Mouse (Mus musculus) gastrocnemius, adult 18-20 months (tissue): ENCODE results near the gene Olfr571. TPM values are rescaled to one million over a fixed set of nuclear protein-coding genes. Genes with fewer than 3 reads are reported as not detected.

Experiments used
- DNase-seq: peaks from one replicate; pipeline ENCODE4 v3.0.0; 2021; ENCODE audit warnings: low spot score
- long read RNA-seq, 2 experiments: library from polyadenylated mRNA; stranded (forward); transcript quantifications; one replicate each; pipeline ENCODE4 v2.0.0; 2021
- total RNA-seq, 2 experiments: library from RNA; stranded (reverse); gene quantifications; 2 replicates each; pipeline ENCODE4 v1.2.3; 2021

Olfr571 gene
- not detected for total RNA-seq
- long read RNA-seq, experiment 1: 0 reads
- long read RNA-seq, experiment 2: 0 reads

DNA sequence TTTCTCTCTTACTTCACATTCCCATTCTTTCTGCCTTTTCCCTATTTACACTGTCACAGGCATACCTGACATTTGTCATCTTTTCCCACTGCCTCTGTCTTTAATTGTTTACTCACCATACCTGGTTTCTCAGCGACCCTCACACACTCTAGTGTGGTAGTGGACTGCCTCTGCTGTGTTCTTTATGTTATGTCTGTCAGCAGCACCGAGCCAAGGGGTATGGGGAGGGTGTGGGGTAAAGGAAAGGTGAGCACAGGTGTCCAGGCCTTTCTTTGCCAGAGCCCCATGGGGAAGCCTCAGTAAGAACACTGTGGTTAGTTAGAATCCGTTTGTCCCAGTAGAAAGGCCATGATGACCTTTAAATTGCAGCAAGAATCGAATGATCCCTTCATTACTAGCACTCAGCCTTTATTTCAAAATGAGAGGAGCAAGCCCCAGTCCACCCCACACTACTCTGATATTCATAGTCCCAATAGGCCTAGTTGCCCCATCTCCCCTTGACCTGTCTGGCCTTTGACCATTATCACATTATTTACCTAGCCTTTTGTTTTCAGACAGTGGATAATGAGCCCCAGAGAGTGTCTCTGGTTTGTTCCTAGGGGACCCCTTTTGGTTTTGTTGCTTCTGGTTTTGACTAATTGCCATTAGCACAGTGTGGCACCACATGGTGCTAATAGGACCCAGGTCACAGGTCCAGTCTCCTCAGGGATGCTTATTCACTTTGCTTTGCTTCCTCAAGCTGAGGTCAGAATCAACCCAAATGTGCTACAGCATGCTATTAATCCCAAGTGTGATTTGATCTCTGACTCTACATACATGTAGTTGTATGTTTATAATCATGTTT is at the start of gene Olfr571:
Gene Olfr571, minus strand, starts transcription at position 505 of the 844 bp plus-strand sequence.
- DNase-seq: no peak

DNA sequence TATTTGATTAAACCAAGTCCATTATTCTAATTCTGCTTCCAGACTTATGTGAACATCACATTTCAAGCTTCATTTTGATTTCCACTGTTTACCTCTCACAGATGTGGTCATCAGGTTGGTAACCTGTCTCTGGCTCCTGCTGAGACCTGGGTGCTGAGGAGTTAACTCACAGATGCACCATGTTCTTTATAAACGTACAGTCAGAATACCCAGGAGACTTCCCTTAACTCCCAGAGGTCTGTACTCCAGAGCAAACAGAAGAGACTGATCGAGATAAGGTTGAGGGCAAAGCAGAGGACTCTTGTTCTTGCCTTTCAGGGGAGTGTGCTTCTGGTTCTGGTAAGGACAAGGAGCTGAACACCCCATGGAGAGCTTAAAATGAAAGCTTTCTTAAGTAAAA is 45.0 kb upstream of the Olfr571 start, which contains the start of gene Olfr576:
Gene Olfr576, plus strand, starts transcription at position 301 of the 400 bp plus-strand sequence.
- DNase-seq: no peak

DNA sequence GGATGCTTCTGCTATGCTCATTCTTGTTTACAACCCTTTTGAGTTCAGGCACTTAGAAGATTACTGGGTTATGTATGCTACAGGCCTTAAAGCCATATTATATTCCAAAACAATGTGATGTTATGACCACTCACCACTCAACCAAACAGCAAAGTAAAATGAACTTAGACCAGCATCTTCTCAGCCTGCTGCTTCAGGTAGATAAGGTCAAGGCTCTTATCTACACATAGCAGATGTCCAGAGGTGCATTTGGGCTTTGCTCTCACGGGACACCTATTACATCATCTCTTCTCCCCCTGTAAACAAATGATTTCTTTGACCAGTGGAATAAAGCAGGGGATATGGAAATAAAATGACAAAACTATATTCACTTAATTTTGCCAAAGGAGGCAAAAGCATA is 41.3 kb upstream of the Olfr571 start, which contains the start of gene Olfr575:
Gene Olfr575, minus strand, starts transcription at position 183 of the 400 bp plus-strand sequence.
- no peak for DNase-seq

DNA sequence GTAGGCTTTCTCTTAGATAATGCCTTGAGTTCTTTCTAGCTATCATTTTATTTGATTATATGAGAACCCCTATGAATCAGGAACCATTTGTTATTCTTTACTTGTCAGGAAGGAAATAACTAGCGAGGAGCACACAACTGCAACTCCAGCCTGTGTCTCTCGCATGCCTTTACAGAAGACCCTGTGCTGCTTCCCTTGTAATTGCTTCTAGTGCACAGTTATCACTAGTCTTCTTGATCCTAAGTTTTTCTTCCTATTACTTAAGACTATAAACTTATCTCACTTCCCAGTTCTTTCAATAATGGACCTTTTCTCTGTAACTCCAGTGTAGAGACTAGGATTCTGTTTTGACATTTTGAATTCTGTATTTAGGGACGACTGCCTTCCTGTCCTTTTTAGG is 40.8 kb upstream of the Olfr571 start:
- DNase-seq: no peak

DNA sequence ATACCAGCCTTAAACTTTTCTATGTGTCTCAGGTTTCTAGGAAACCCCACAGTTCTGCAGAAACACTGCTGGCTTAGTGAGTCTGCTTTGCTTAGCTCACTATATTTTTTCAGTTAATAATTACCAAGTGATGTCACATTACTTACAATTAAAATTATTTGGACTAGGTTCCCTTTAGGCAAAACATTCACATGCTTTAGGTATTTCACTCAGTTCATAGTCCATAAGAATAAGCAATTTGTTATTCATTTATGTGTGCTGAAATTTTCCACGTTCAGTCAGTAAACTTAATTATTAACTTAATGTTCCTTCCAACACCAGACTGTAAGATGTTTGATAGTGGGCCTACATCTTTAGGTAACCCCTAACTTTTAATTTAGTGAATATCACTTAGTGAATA is 33.4 kb upstream of the Olfr571 start:
- DNase-seq: no peak

DNA sequence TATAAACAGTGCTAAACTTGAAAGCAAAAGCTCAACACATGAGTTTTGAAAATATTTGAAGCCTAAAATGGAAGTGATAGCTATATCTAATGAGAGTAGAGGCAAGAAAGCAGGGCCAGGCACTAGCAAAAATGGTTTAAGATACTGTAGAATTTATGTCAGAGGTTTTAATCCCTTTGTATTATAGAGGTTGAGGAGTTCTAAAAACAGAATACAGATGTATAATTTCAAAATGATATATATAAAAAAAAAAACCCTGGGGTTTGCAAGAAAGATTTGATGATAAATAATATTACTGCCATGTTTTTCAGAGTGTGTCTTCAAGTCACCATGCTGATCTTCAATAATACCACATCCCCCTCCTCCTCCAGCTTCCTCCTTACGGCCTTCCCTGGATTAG is 30.8 kb upstream of the Olfr571 start, which contains the start of gene Olfr574:
Gene Olfr574, plus strand, starts transcription at position 301 of the 400 bp plus-strand sequence.
- DNase-seq: no peak

DNA sequence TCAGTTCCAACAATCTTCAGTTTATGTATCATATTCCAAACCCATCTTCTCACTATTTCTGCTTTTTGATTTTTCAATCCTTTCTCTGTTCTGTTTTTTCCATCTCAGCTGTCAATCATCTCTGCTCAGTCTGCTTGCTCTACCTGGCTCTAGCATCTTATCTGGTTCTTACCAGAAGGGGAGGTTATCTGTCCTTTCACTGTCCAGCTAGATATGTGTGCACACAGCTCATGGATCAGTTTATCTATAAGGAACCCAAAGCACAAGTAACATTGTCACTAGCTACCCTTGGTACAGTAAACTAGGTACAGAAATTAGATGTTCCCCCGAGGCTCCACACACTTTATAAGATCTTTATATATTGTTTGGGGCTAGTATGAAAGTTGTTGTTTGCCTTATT is 26.1 kb upstream of the Olfr571 start:
- DNase-seq: no peak

DNA sequence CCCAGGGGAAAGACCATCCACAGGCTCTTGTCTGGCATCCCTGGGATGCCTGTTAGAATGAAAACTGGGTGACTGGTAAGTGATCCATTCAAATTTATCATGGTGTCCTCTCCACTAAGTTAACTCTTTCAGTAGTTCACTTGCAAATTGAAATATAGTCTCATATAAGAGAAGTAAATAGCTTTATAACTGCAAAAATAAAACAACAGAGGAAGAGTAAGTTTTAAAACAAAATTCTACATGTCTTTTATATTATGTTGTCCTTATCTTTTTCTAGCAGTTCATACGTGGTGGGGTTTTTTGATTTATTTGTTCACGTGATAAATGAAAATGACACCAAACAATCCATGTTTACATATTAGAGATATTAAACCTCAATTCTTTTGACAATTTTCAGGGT is 25.1 kb upstream of the Olfr571 start, which contains the start of gene Olfr573-ps1:
Gene Olfr573-ps1, minus strand, starts transcription at position 101 of the 400 bp plus-strand sequence.
- no peak for DNase-seq

DNA sequence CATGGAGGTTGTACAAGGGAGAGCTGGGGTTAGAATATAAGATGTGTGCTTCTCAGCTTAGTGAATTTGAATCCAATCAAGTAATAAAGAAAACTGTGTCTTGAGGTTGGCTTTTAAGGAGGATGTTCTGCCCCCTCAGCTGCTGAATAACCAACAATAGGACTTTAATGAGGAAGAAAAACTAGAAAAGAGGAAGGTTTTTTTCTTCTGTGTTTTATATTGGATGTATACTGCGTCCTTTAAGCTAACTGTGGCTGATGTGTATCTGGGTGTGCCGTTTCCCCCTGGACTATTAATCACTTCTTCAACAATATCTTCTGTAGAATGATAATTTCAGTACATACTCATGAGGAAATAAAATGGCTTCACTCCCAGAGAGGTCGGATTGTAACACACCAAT is 9.8 kb upstream of the Olfr571 start:
- DNase-seq: no peak

DNA sequence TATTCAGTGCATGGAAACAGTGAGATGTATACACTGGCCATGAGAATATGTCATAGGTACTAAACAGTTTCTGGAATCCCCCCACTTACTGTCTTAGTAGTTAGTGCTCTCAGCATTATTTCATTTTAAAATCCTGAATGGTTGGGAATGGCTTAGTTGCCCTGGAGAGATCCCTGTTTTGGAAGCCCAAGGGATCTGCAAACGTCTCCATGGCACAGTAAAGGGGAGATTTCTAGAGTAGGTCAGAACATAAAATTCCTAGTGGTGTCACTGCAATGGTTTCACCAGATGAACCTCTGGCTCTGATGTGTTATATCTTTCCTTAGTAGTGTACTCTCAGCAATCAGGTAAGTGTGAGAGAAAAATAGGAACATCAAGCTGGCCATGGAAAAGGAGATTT is 6.8 kb upstream of the Olfr571 start, which contains the start of gene Olfr572:
Gene Olfr572, plus strand, starts transcription at position 301 of the 400 bp plus-strand sequence.
- DNase-seq: no peak

DNA sequence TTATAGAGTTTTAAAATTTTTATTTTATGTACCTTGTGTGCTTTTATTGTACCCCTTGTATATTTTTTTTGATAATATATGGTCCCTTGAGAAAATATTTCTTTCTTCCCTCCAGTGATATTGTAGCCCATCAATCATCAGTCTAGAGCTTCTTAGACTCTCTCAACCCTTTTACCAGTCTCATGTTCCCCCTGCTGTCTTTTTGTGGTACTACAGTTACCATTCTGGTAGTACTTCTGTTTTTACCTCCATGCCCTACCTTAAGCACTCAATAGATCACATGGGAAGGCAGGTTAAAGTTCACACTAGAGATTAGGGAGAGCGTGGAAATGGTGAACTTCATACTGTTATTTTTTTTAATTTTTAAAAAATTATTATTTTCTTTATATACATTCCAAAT is 2.3 kb upstream of the Olfr571 start:
- DNase-seq: no peak

DNA sequence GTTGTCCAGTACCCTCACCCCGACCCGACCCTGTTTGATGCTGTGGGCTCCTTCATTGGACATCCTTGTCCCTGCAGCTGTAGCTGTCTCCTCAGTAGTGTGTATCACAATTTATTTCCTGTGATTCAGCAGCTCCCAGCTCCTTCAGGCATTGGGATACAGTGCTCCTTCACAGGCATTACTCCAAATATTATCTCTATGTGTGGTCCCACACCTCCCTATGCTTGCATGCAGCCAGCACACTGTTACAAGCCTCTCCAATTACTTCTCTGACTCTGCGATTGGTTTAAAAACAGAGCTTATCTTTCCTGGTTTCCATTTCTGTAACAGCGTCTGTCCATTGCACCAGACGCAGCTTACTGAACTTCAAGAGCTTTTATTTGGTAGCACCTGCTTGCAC is 931 bp downstream of the Olfr571 start:
- no peak for DNase-seq

DNA sequence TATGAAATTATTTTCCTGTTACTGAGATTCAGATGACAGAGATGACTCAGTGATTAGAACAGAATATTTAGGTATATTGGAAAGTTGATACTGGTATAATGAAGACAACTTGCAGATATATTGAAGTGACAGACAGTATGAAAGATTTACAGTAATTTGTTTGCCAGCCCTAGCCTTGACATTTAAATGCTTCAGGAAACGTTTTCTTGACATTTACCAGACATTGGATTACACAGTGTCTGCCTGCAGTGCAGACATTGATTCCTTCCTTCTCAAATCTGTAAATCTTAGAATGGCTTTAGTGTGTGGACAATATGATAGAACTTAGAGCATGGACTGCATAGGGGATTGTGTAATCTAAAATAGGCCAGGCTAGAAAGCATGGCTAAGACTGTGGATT is 2.1 kb downstream of the Olfr571 start:
- no peak for DNase-seq

DNA sequence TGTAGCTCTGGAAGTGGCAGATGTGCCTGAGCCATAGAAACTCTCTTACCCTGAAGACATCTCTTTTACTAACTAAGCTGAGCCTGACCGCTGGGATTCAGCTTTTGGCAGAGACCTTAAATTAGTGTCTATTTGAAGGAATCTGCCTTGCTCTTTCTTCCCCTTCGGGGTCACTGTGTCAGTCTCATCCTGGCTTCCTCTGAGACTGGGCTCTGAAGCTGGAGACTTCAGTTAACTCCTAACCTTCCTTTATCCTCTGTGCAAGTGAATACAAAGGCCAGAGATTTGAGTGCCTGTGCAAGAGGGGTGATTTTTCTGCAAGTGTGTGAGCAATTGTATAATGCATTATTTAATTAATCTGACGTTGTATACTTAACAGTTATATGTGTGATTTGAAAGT is 26.6 kb downstream of the Olfr571 start, which contains the start of gene Olfr569:
Gene Olfr569, minus strand, starts transcription at position 101 of the 400 bp plus-strand sequence.
- no peak for DNase-seq

DNA sequence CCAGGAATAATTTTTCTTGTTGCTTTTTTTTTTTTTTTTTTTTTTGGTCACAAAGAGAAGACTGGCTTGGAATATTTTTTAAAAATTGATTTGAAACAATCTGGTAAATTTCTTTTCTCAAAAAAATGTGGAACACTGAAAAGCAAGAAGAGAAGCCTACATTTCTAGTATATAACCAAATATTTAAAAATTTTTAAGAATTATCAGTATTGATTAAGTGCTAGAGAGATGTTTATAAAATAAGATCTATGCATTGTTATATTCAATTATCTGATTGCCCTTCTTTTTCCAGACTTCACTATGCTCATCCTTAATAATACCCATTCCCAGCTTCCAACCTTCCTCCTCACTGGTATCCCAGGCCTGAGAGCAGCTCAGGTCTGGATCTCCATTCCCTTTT is 40.5 kb downstream of the Olfr571 start, which contains the start of gene Olfr568:
Gene Olfr568, plus strand, starts transcription at position 301 of the 400 bp plus-strand sequence.
- no peak for DNase-seq

DNA sequence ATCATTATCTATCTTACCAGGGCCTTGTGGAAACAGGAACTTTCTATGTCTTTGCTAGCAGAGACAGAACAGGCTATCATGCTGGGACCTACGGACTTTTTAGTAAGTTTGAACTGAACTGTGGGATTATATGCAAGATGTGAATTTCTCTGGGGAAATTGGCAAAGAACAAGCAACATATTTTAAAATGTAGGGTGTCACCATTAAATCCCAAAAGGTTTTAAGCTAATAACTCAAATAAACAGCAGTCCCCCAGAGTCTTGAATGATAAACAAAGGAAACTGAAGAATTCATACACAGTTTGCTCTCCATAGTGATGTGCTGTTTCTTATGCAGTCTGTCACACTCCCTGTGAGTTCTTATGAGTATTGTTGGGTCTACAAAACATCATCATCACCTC is 58.7 kb downstream of the Olfr571 start, which contains the start of gene Olfr566:
Gene Olfr566, minus strand, starts transcription at position 101 of the 400 bp plus-strand sequence.
- DNase-seq: no peak

DNA sequence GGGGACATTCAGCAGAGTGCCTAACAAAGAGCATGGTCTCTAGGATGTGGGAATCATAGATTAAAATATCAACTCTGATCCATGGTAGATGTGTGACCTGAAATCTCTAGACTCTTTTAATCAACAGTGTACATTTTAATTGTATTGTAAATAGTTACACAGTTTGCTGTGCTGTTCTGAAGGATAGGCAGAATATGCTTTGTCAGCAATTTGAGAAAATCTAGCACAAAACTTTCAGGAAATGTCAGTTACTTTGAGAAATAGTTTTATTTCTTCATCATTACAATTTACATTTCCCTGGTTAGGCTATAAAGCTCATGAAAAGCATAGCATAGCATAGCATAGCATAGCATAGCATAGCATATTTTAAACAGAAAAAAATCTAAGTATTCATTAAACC is 61.5 kb downstream of the Olfr571 start:
- DNase-seq: no peak

Other genes starting within 250 kb of the Olfr571 start
- 1 to 10 TPM; 3.8 to 4.5 TPM for gene Trim68, start 230.2 kb downstream of the Olfr571 start, total RNA-seq
- not detected for gene Olfr557, start 221.6 kb downstream of the Olfr571 start, total RNA-seq
- 1 to 10 TPM in 1 of 2 experiments, under 1 TPM in 1; 0.91 to 1.3 TPM for gene Olfr558, start 215.3 kb downstream of the Olfr571 start, total RNA-seq
- not detected for gene Olfr33, start 198.5 kb downstream of the Olfr571 start, total RNA-seq
- gene Olfr559, start 190.0 kb downstream of the Olfr571 start, total RNA-seq: not detected
- not detected for gene Olfr560, start 158.2 kb downstream of the Olfr571 start, total RNA-seq
- under 1 TPM; 0.21 to 0.40 TPM for gene Olfr78, start 158.1 kb downstream of the Olfr571 start, total RNA-seq
- gene Olfr561, start 146.3 kb downstream of the Olfr571 start, total RNA-seq: not detected
- not detected for gene Olfr564, start 114.1 kb downstream of the Olfr571 start, total RNA-seq
- not detected for gene Olfr566, start 58.8 kb downstream of the Olfr571 start, total RNA-seq
- not detected for gene Olfr568, start 40.4 kb downstream of the Olfr571 start, total RNA-seq
- not detected for gene Olfr569, start 26.7 kb downstream of the Olfr571 start, total RNA-seq
- not detected for gene Olfr570, start 23.0 kb downstream of the Olfr571 start, total RNA-seq
- gene Olfr572, start 6.9 kb upstream of the Olfr571 start, total RNA-seq: not detected
- not detected for gene Olfr573-ps1, start 25.0 kb upstream of the Olfr571 start, total RNA-seq
- not detected for gene Olfr574, start 30.9 kb upstream of the Olfr571 start, total RNA-seq
- not detected for gene Olfr575, start 41.2 kb upstream of the Olfr571 start, total RNA-seq
- gene Olfr576, start 45.1 kb upstream of the Olfr571 start, total RNA-seq: not detected
- gene Olfr577, start 58.4 kb upstream of the Olfr571 start, total RNA-seq: not detected
- not detected for gene Olfr578, start 71.8 kb upstream of the Olfr571 start, total RNA-seq
- not detected for gene Olfr582, start 120.5 kb upstream of the Olfr571 start, total RNA-seq
- not detected for gene Olfr583, start 133.8 kb upstream of the Olfr571 start, total RNA-seq
- gene Olfr584, start 164.3 kb upstream of the Olfr571 start, total RNA-seq: not detected
- not detected for gene Olfr585, start 180.2 kb upstream of the Olfr571 start, total RNA-seq
- gene Olfr586, start 208.1 kb upstream of the Olfr571 start, total RNA-seq: not detected
- not detected for gene Olfr588-ps1, start 223.3 kb upstream of the Olfr571 start, total RNA-seq
- not detected for gene Olfr589, start 238.8 kb upstream of the Olfr571 start, total RNA-seq